Mouse (Mus musculus) NIH3T3 (cell line): ENCODE data around the gene Snap23.

Experiments used
- DNase-seq: peaks from one replicate; pipeline ENCODE4 v3.0.0-alpha.2; 2012; ENCODE audit warnings: low read depth

Gene Snap23

GRCm38 (mm10) chr2:120589759-120590158 lies 22.3 kb downstream of the Snap23 start:
- DNase-seq = no peak

GRCm38 (mm10) chr2:120592227-120592626 lies 24.8 kb downstream of the Snap23 start:
- DNase-seq = no peak

GRCm38 (mm10) chr2:120597734-120598133 lies 30.3 kb downstream of the Snap23 start:
- no peak for DNase-seq

GRCm38 (mm10) chr2:120599506-120599905 lies 32.0 kb downstream of the Snap23 start:
- no peak for DNase-seq

GRCm38 (mm10) chr2:120606021-120606690 lies 38.7 kb downstream of the Snap23 start:
- DNase-seq = peak; percentile 71

GRCm38 (mm10) chr2:120608830-120609723 lies 41.6 kb downstream of the Snap23 start, which contains the start of the genes Haus2 and Lrrc57:
TSS of gene Haus2 (plus strand) at chr2:120609383.
TSS of gene Lrrc57 (minus strand) at chr2:120609520.
- DNase-seq = peak; percentile 95

GRCm38 (mm10) chr2:120616279-120617163 lies 49.0 kb downstream of the Snap23 start:
- DNase-seq = no peak

- no peak for DNase-seq
These were observed 52.1 kb downstream of the Snap23 start for GRCm38 (mm10) chr2:120619538-120619937.

GRCm38 (mm10) chr2:120622920-120623319 lies 55.4 kb downstream of the Snap23 start:
- no peak for DNase-seq

GRCm38 (mm10) chr2:120628076-120628865 lies 60.8 kb downstream of the Snap23 start:
- DNase-seq = no peak

- peak; percentile 99 for DNase-seq
These were observed 61.6 kb downstream of the Snap23 start, which contains the start of gene Stard9 for GRCm38 (mm10) chr2:120628886-120629735. TSS of gene Stard9 (plus strand) at chr2:120629121.

GRCm38 (mm10) chr2:120630246-120630645 lies 62.8 kb downstream of the Snap23 start:
- peak; percentile 64 for DNase-seq

GRCm38 (mm10) chr2:120630655-120631054 lies 63.2 kb downstream of the Snap23 start:
- no peak for DNase-seq

GRCm38 (mm10) chr2:120631521-120631920 lies 64.0 kb downstream of the Snap23 start:
- DNase-seq = no peak

- no peak for DNase-seq
These were observed 64.5 kb downstream of the Snap23 start for GRCm38 (mm10) chr2:120631957-120632356.

GRCm38 (mm10) chr2:120640835-120641234 lies 73.4 kb downstream of the Snap23 start:
- no peak for DNase-seq

- peak; percentile 33 for DNase-seq
These were observed 76.4 kb downstream of the Snap23 start for GRCm38 (mm10) chr2:120643836-120644235.

GRCm38 (mm10) chr2:120646777-120647176 lies 79.3 kb downstream of the Snap23 start:
- DNase-seq = peak; percentile 87
